Mouse (Mus musculus): Measurements from ENCODE around the gene Tulp1. TPM values are rescaled to one million over a fixed set of nuclear protein-coding genes. Genes with fewer than 3 reads are reported as not detected.

Tulp1 gene
- total RNA-seq, 2 experiments from 2014 or later, result not detected

DNA sequence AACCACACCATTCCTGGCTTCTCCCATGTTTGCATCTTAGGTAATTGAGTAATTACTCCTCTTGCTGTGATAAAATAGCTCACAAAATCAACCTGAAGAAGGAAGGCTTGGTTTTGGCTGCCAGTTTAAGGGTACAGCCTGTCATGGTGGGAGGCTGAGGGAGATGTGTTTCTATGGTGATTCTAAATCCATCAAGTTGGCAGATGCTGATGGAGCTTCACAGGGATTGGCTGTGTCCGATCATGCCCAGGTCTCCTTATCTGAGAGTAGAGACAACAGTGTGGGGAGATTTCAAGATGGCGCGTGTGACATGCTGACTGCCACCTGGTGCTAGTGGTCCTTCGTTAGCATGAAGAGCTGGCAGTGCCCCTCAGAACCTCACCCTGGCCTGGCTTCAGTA is 43.3 kb downstream of the Tulp1 start:
- ATAC-seq (replicated peaks; ENCODE audit: low FRiP score, poor library complexity, severe bottlenecking), result no peak

- no peak for ATAC-seq (replicated peaks; ENCODE audit: low FRiP score, poor library complexity, severe bottlenecking)
Measured at GRCm38 (mm10) chr17:28317725-28318124, 47.3 kb downstream of the Tulp1 start.

GRCm38 (mm10) chr17:28317091-28317490 is 47.9 kb downstream of the Tulp1 start:
- no peak for ATAC-seq (replicated peaks; ENCODE audit: low FRiP score, poor library complexity, severe bottlenecking)

DNA sequence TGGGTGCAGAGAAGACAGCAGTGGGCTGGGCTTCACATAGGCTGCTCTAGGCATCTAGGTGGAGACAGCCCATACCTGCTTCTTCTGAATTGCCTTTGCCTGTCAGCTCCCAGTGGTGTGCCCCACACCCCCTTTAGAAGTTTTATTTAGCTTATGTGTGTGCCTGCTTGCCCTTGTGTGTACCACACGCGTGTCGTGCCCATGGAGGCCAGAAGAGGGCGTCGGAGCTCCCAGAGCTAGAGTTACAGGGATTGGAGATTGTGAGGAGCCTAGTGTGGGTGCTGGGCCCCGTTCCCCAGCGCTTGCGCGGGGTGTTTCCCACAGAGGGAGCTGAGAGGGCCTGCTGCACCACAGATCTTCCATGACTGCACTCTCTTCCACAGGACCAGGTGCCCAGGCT is 48.5 kb downstream of the Tulp1 start:
- ATAC-seq (replicated peaks; ENCODE audit: low FRiP score, poor library complexity, severe bottlenecking), result no peak

DNA sequence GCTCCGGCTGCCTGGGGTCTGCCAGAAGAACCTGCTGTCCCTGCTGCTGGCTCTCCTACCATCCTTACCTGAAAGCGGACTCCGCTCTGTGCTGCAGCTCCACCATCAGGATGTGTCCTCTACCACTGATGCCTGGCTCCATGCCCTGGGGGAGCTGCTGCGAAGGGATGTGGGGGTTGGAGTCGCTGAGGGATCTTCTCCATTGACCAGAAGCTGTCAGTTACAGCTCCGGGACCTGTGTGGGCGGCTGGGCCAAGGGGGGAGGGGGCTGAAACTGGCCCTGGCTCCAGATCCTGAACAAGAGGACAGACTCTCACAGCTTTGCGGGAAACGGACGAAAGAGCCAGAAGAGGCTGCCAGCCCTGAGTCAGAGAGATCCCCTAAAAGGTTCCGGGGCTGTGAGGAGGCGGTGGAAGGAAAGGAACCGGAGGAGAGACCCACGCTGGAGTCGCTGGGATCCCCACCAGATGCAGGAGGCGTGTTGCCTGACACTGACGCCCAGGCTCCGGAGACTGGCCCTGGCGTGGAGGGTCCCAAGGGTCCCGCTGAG is 49.3 kb downstream of the Tulp1 start:
- ATAC-seq (replicated peaks; ENCODE audit: low FRiP score, poor library complexity, severe bottlenecking), result no peak

- no peak for ATAC-seq (replicated peaks; ENCODE audit: low FRiP score, poor library complexity, severe bottlenecking)
Measured at GRCm38 (mm10) chr17:28313880-28314225, 51.2 kb downstream of the Tulp1 start.

DNA sequence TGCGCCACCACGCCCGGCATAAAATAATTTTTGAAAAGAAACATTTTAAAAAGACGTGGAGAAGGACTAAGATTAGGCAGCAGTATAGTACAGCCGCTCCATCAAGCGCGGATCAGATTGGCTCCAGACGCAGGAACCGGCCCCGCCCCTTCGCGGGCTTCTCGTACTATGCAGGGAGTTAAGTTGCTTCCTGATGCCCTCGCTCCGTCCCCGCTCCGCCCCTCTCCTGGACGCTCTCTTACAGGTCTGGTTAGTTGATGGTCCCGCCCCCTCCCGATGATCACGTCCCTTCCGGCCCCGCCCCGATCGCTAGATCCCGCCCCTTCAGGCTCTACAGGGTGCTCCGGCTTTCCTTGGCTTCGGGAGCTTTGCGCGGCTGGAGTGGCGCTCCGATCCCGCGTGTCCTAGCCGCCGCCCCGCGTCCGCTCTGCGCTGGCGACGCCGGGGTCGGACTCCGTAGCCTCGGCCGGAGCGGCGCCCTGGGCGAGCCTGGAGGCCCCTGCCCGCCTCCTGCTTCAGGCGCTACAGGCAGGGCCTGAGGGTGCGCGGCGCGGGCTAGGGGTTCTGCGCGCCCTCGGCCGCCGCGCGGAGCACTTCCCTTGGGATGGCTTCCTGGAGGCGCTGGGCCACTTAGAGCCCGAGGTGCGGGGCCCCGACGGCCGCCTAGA is 51.7 kb downstream of the Tulp1 start, which contains the start of gene Fance:
Gene Fance, plus strand, starts transcription at position 308 of the 668 bp plus-strand sequence.
- ATAC-seq (replicated peaks; ENCODE audit: low FRiP score, poor library complexity, severe bottlenecking), result peak; percentile 96

- ATAC-seq (replicated peaks; ENCODE audit: low FRiP score, poor library complexity, severe bottlenecking), result peak; percentile 43; the same call in 1 of the 2 replicates
Measured at GRCm38 (mm10) chr17:28312232-28313211, 52.5 kb downstream of the Tulp1 start.

DNA sequence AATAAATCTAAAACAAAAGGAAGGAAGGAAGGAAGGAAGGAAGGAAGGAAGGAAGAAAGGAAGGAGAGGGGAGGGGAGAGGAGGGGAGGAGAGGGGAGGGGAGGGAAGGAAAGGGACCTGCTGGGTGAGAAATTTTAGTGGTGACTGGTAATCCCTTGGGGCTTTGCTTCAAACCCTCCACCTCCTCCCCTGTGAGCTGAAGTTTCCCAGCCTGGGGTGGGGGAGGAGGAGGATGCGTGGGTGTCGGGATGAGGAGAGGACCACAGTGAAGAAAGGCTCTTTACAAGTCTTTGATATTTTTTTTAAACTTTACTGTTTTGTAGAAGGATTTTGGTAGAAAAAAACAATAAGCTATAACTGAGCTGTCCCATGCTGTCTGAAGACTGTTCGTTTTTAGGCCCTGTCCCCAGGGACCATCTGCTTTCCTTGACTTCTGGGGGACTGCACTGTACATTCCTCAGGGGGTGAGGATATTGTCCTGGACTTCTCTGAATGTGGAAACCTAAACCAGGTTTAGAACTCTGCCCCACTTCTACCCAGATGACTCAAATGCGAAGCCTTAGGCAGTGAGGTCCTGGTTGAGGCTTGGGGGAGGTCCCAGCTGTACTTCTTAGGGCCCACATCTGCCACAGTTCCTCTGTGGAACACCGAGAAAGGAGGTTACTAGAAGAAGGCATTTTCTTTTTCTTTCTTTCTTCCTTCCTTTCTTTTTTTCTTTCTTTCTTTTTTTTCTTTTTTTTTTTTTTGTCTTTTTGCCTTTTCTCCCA is 53.5 kb downstream of the Tulp1 start:
- ATAC-seq (replicated peaks; ENCODE audit: low FRiP score, poor library complexity, severe bottlenecking), result no peak

DNA sequence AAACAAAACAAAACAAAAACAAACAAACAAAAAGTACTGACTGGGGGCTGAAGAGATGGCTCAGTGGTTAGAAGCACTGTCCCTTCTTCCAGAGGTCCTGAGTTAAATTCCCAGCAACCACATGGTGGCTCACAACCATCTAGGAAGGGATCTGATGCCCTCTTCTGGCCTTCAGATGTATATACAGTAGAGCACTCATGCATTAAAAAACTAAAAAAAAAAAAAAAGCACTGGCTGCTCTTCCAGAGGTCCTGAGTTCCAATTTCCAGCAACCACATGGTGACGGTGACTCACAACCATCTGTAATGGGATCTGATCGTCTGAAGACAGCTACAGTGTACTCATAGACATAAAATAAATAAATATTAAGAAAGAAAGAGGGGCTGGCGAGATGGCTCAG is 54.2 kb downstream of the Tulp1 start:
- no peak for ATAC-seq (replicated peaks; ENCODE audit: low FRiP score, poor library complexity, severe bottlenecking)

GRCm38 (mm10) chr17:28308297-28309195 is 56.5 kb downstream of the Tulp1 start:
- peak; percentile 44; the same call in 1 of the 2 replicates for ATAC-seq (replicated peaks; ENCODE audit: low FRiP score, poor library complexity, severe bottlenecking)

GRCm38 (mm10) chr17:28305172-28305571 is 59.9 kb downstream of the Tulp1 start:
- ATAC-seq (replicated peaks; ENCODE audit: low FRiP score, poor library complexity, severe bottlenecking), result no peak

Other genes with a start within 250 kb of the Tulp1 start
- gene Scube3, start 223.1 kb downstream of the Tulp1 start, total RNA-seq (2015; ENCODE audit: low replicate concordance), result not detected in 2 replicates
- not detected in 2 replicates for gene Scube3, start 223.1 kb downstream of the Tulp1 start, total RNA-seq (2017; ENCODE audit: low replicate concordance)
- 1.5 and 2.3 TPM in 2 replicates for gene Zfp523, start 188.1 kb downstream of the Tulp1 start, total RNA-seq (2015; ENCODE audit: low replicate concordance)
- gene Zfp523, start 188.1 kb downstream of the Tulp1 start, total RNA-seq (2017; ENCODE audit: low replicate concordance), result 2.1 and 2.5 TPM in 2 replicates
- gene Def6, start 157.4 kb downstream of the Tulp1 start, total RNA-seq (2015; ENCODE audit: low replicate concordance), result 7.5 and 12.9 TPM in 2 replicates
- gene Def6, start 157.4 kb downstream of the Tulp1 start, total RNA-seq (2017; ENCODE audit: low replicate concordance), result 21.9 and 28.0 TPM in 2 replicates
- gene Ppard, start 132.5 kb downstream of the Tulp1 start, total RNA-seq (2015; ENCODE audit: low replicate concordance), result 0.21 and 0.77 TPM in 2 replicates
- gene Ppard, start 132.5 kb downstream of the Tulp1 start, total RNA-seq (2017; ENCODE audit: low replicate concordance), result 0.94 TPM in 1 of 2 replicates, not detected in the other
- gene Fance, start 51.7 kb downstream of the Tulp1 start, total RNA-seq (2015; ENCODE audit: low replicate concordance), result 23.1 TPM in 1 of 2 replicates, not detected in the other
- 0.68 and 8.4 TPM in 2 replicates for gene Fance, start 51.7 kb downstream of the Tulp1 start, total RNA-seq (2017; ENCODE audit: low replicate concordance)
- 515 and 525 TPM in 2 replicates for gene Rpl10a, start 36.8 kb downstream of the Tulp1 start, total RNA-seq (2015; ENCODE audit: low replicate concordance)
- 92.4 and 200 TPM in 2 replicates for gene Rpl10a, start 36.8 kb downstream of the Tulp1 start, total RNA-seq (2017; ENCODE audit: low replicate concordance)
- gene Tead3, start 14.4 kb downstream of the Tulp1 start, total RNA-seq (2015; ENCODE audit: low replicate concordance), result not detected in 2 replicates
- not detected in 2 replicates for gene Tead3, start 14.4 kb downstream of the Tulp1 start, total RNA-seq (2017; ENCODE audit: low replicate concordance)
- 3.7 and 6.7 TPM in 2 replicates for gene Fkbp5, start 152.3 kb upstream of the Tulp1 start, total RNA-seq (2015; ENCODE audit: low replicate concordance)
- 12.8 and 13.8 TPM in 2 replicates for gene Fkbp5, start 152.3 kb upstream of the Tulp1 start, total RNA-seq (2017; ENCODE audit: low replicate concordance)
- not detected in 2 replicates for gene Armc12, start 165.6 kb upstream of the Tulp1 start, total RNA-seq (2015; ENCODE audit: low replicate concordance)
- not detected in 2 replicates for gene Armc12, start 165.6 kb upstream of the Tulp1 start, total RNA-seq (2017; ENCODE audit: low replicate concordance)
- gene Clpsl2, start 184.2 kb upstream of the Tulp1 start, total RNA-seq (2015; ENCODE audit: low replicate concordance), result not detected in 2 replicates
- not detected in 2 replicates for gene Clpsl2, start 184.2 kb upstream of the Tulp1 start, total RNA-seq (2017; ENCODE audit: low replicate concordance)
- gene Clps, start 195.5 kb upstream of the Tulp1 start, total RNA-seq (2015; ENCODE audit: low replicate concordance), result not detected in 2 replicates
- not detected in 2 replicates for gene Clps, start 195.5 kb upstream of the Tulp1 start, total RNA-seq (2017; ENCODE audit: low replicate concordance)
- gene Lhfpl5, start 210.4 kb upstream of the Tulp1 start, total RNA-seq (2015; ENCODE audit: low replicate concordance), result not detected in 2 replicates
- not detected in 2 replicates for gene Lhfpl5, start 210.4 kb upstream of the Tulp1 start, total RNA-seq (2017; ENCODE audit: low replicate concordance)